Mouse (Mus musculus) C2C12 (cell line): ENCODE measurements around the gene Slc6a9.

Source experiments
- CEBPB ChIP-seq: IDR thresholded peaks from one replicate; pipeline ENCODE4 v1.6.1; 2011; ENCODE audit warnings: low read depth, mild to moderate bottlenecking, control low read depth, moderate library complexity
- CTCF ChIP-seq: IDR thresholded peaks from one replicate; pipeline ENCODE4 v1.5.1; 2011; ENCODE audit not compliant: control insufficient read depth, insufficient read depth, insufficient read length
- MAX ChIP-seq: IDR thresholded peaks from one replicate; pipeline ENCODE4 v1.6.1; 2011; ENCODE audit warnings: mild to moderate bottlenecking, control low read depth
- MYOD1 ChIP-seq: IDR thresholded peaks from one replicate; pipeline ENCODE4 v1.6.1; 2011; ENCODE audit warnings: low read depth; ENCODE audit not compliant: control insufficient read depth, insufficient read length

DNA sequence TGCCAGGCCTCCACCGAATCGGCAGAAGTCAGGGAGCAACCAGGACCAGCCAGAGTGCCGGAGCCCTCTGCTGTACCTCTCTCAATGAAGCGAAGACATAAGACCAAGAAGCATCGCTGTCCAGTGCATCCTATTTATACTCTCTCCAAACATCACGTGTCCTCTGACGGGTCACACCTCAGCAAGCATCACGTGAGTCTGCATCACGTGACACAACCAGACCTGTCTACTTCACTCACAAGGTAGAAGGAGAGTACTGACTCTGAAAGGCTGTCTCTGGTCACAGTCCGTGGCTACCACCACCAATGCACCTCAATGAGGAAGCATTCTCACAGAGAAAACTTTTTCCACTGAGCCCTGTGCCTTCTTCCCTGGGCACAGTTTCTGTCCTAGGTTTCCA, 16.3 kb upstream of the Slc6a9 start:
- TF ChIP-seq MAX (no peak), MYOD1 (no peak), CTCF (no peak), CEBPB (no peak)
